Mouse (Mus musculus) liver, embryonic 12.5 days (tissue): ENCODE measurements around the gene Pip4k2c. TPM values are rescaled to one million over a fixed set of nuclear protein-coding genes. Genes with fewer than 3 reads are reported as not detected.
A peak's percentile ranks its signal among the peaks of the same experiment; 100 is the strongest.

Experiments
- ATAC-seq: fragments of 200-750 bp; cut with Nextera tagmentation; 2 replicates; pipeline ENCODE4 v1.8.0; 2017; ENCODE audit warnings: moderate number of reproducible peaks, mild to moderate bottlenecking, moderate library complexity
- H3K27ac ChIP-seq: fragments of 300-500 bp; sonication (generic); 2 replicates; pipeline ENCODE4 v1.5.1; 2016; ENCODE audit warnings: mild to moderate bottlenecking
- H3K27me3 ChIP-seq: fragments of 300-500 bp; sonication (generic); replicated peaks from 2 replicates; pipeline ENCODE4 v1.6.1; 2016; ENCODE audit warnings: mild to moderate bottlenecking, moderate library complexity
- H3K36me3 ChIP-seq: fragments of 300-500 bp; sonication (generic); 2 replicates; pipeline ENCODE4 v1.6.1; 2016; ENCODE audit warnings: mild to moderate bottlenecking, moderate library complexity
- H3K4me1 ChIP-seq: fragments of 300-500 bp; sonication (generic); 2 replicates; pipeline ENCODE4 v1.6.1; 2016
- H3K4me2 ChIP-seq: fragments of 300-500 bp; sonication (generic); 2 replicates; pipeline ENCODE4 v1.6.1; 2016; ENCODE audit warnings: mild to moderate bottlenecking, moderate library complexity
- H3K4me3 ChIP-seq: fragments of 300-500 bp; sonication (generic); 2 replicates; pipeline ENCODE4 v1.5.1; 2016; ENCODE audit warnings: mild to moderate bottlenecking, moderate library complexity
- H3K9ac ChIP-seq: fragments of 300-500 bp; sonication (generic); 2 replicates; pipeline ENCODE4 v1.6.1; 2016; ENCODE audit warnings: mild to moderate bottlenecking, moderate library complexity
- H3K9me3 ChIP-seq: fragments of 300-500 bp; sonication (generic); replicated peaks from 2 replicates; pipeline ENCODE4 v1.6.1; 2016; ENCODE audit warnings: mild to moderate bottlenecking, moderate library complexity
- WGBS: fragments of 180-500 bp; shearing (Covaris S2); methylation state at CpG from one replicate; pipeline ENCODE4 v1.1.7; 2016; ENCODE audit not compliant: insufficient replicate concordance; 5-methylcytosine and 5-hydroxymethylcytosine counted together
- polyA plus RNA-seq: library from polyadenylated mRNA; unstranded; fragments of >200 nt; fragmentation: Nextera tagmentation; extraction: Ambion mirVana; gene quantifications from 2 replicates; pipeline ENCODE4 v1.2.1, GENCODE M21; 2016

Gene Pip4k2c
- polyA plus RNA-seq, 1 experiment from 2014 or later: 44.7 TPM

GRCm38 (mm10) chr10:127187371-127188078, 23.9 kb downstream of the Pip4k2c start:
- Histone ChIP-seq H3K9ac (peak overlapping the region; percentile 82), H3K4me1 (peaks cover 66% of the 10 kb centered on the region), H3K36me3 (peaks cover 19% of the 10 kb centered on the region), H3K4me3 (peak overlapping the region; percentile 69), H3K27ac (peak overlapping the region; percentile 93; the same call in 1 of the 2 replicates), H3K4me2 (peak overlapping the region; percentile 95), H3K27me3 (peaks cover 24% of the 10 kb centered on the region), H3K9me3 (no peaks in the 10 kb centered on the region; the same call in 1 of the 2 replicates)
- no peak for ATAC-seq
- 55% methylated on average over 10 of the region's 10 CpGs for WGBS

- peaks cover 18% of the 10 kb centered on the region for H3K36me3 ChIP-seq
- peaks cover 56% of the 10 kb centered on the region for H3K4me1 ChIP-seq
- no peaks in the 10 kb centered on the region; the same call in 1 of the 2 replicates for H3K9me3 ChIP-seq
- 84% methylated on average over 1 of the region's 1 CpGs for whole genome bisulfite sequencing
- H3K9ac ChIP-seq: no peak overlapping the region
- no peak overlapping the region for H3K4me2 ChIP-seq
- H3K27me3 ChIP-seq: peaks cover 35% of the 10 kb centered on the region
- no peak overlapping the region for H3K27ac ChIP-seq
- ATAC-seq: no peak
- H3K4me3 ChIP-seq: no peak overlapping the region
These were observed 24.9 kb downstream of the Pip4k2c start for GRCm38 (mm10) chr10:127186451-127186850.

GRCm38 (mm10) chr10:127185506-127185905, 25.9 kb downstream of the Pip4k2c start:
- H3K4me2 ChIP-seq: no peak overlapping the region
- peaks cover 52% of the 10 kb centered on the region for H3K4me1 ChIP-seq
- no peak for ATAC-seq
- peaks cover 18% of the 10 kb centered on the region for H3K36me3 ChIP-seq
- peaks cover 44% of the 10 kb centered on the region for H3K27me3 ChIP-seq
- H3K27ac ChIP-seq: no peak overlapping the region
- no peak overlapping the region for H3K4me3 ChIP-seq
- WGBS: 75% methylated on average over 15 of the region's 15 CpGs
- no peak overlapping the region for H3K9ac ChIP-seq
- H3K9me3 ChIP-seq: no peaks in the 10 kb centered on the region; the same call in 1 of the 2 replicates

- ATAC-seq: no peak
- 67% methylated on average over 9 of the region's 9 CpGs for WGBS
- Histone ChIP-seq H3K4me1 (peaks cover 52% of the 10 kb centered on the region), H3K4me3 (no peak overlapping the region), H3K9me3 (no peaks in the 10 kb centered on the region; the same call in 1 of the 2 replicates), H3K27me3 (peaks cover 48% of the 10 kb centered on the region), H3K36me3 (peaks cover 18% of the 10 kb centered on the region), H3K9ac (no peak overlapping the region), H3K4me2 (no peak overlapping the region), H3K27ac (no peak overlapping the region)
These were observed 26.3 kb downstream of the Pip4k2c start for GRCm38 (mm10) chr10:127185101-127185500.

- peak; percentile 50 for ATAC-seq
- Histone ChIP-seq H3K9me3 (no peaks in the 10 kb centered on the region; the same call in 1 of the 2 replicates), H3K4me2 (peak overlapping the region; percentile 23), H3K27ac (no peak overlapping the region), H3K36me3 (peaks cover 18% of the 10 kb centered on the region), H3K27me3 (peaks cover 62% of the 10 kb centered on the region), H3K4me1 (peaks cover 50% of the 10 kb centered on the region), H3K4me3 (0 out of 2 replicates have a peak overlapping the region, but pooled peaks have one; percentile 6), H3K9ac (no peak overlapping the region; the same call in 1 of the 2 replicates)
- WGBS: 23% methylated on average over 20 of the region's 20 CpGs
These were observed 27.6 kb downstream of the Pip4k2c start for GRCm38 (mm10) chr10:127183759-127184158.

- peak overlapping the region; percentile 1; the same call in 1 of the 2 replicates for H3K4me3 ChIP-seq
- peaks cover 71% of the 10 kb centered on the region for H3K27me3 ChIP-seq
- peak overlapping the region; percentile 6 for H3K4me2 ChIP-seq
- H3K36me3 ChIP-seq: peaks cover 18% of the 10 kb centered on the region
- no peak for ATAC-seq
- H3K4me1 ChIP-seq: peaks cover 50% of the 10 kb centered on the region
- no peak overlapping the region for H3K9ac ChIP-seq
- WGBS: 67% methylated on average over 4 of the region's 4 CpGs
- no peak overlapping the region for H3K27ac ChIP-seq
- no peaks in the 10 kb centered on the region; the same call in 1 of the 2 replicates for H3K9me3 ChIP-seq
These were observed 28.8 kb downstream of the Pip4k2c start for GRCm38 (mm10) chr10:127182624-127183023.

- WGBS: 41% methylated on average over 6 of the region's 6 CpGs
- no peak overlapping the region for H3K27ac ChIP-seq
- peaks cover 55% of the 10 kb centered on the region for H3K4me1 ChIP-seq
- no peak for ATAC-seq
- peaks cover 11% of the 10 kb centered on the region for H3K36me3 ChIP-seq
- H3K27me3 ChIP-seq: peaks cover 77% of the 10 kb centered on the region
- no peak overlapping the region for H3K4me3 ChIP-seq
- no peaks in the 10 kb centered on the region for H3K9me3 ChIP-seq
- H3K9ac ChIP-seq: no peak overlapping the region
- no peak overlapping the region for H3K4me2 ChIP-seq
These were observed 29.8 kb downstream of the Pip4k2c start for GRCm38 (mm10) chr10:127181566-127181965.

GRCm38 (mm10) chr10:127180695-127181047, 30.7 kb downstream of the Pip4k2c start:
- ATAC-seq: no peak
- Histone ChIP-seq H3K36me3 (peaks cover 9% of the 10 kb centered on the region; the same call in 1 of the 2 replicates), H3K27ac (no peak overlapping the region), H3K9me3 (no peaks in the 10 kb centered on the region), H3K4me1 (peaks cover 57% of the 10 kb centered on the region), H3K4me2 (peak overlapping the region; percentile 56), H3K4me3 (no peak overlapping the region), H3K27me3 (peaks cover 85% of the 10 kb centered on the region), H3K9ac (no peak overlapping the region)
- WGBS: 6% methylated on average over 3 of the region's 3 CpGs

- Histone ChIP-seq H3K36me3 (peaks cover 4% of the 10 kb centered on the region; the same call in 1 of the 2 replicates), H3K27ac (no peak within 1 kb of the TSS), H3K4me1 (peaks cover 57% of the 10 kb centered on the region), H3K9ac (0 out of 2 replicates have a peak within 1 kb of the TSS, but pooled peaks have one; percentile 1), H3K9me3 (no peaks in the 10 kb centered on the region), H3K27me3 (peaks cover 86% of the 10 kb centered on the region), H3K4me2 (peak within 1 kb of the TSS; percentile 56), H3K4me3 (peak within 1 kb of the TSS; percentile 31)
- ATAC-seq: no peak
- 5% methylated on average over 34 of the region's 34 CpGs for WGBS
These were observed 31.3 kb downstream of the Pip4k2c start, which contains the start of gene Slc26a10 for GRCm38 (mm10) chr10:127179871-127180694. Gene Slc26a10 (minus strand): TSS chr10:127180645.

- Histone ChIP-seq H3K27ac (no peak overlapping the region), H3K9me3 (no peaks in the 10 kb centered on the region), H3K9ac (peak overlapping the region; percentile 45), H3K4me3 (peak overlapping the region; percentile 47), H3K4me2 (peak overlapping the region; percentile 72), H3K36me3 (0 out of 2 replicates have a peak, but pooled peaks cover 4% of the 10 kb centered on the region), H3K4me1 (peaks cover 47% of the 10 kb centered on the region), H3K27me3 (peaks cover 86% of the 10 kb centered on the region)
- WGBS: 4% methylated on average over 41 of the region's 41 CpGs
- no peak; the same call in 1 of the 2 replicates for ATAC-seq
These were observed 32.9 kb downstream of the Pip4k2c start for GRCm38 (mm10) chr10:127178286-127179027.

GRCm38 (mm10) chr10:127177719-127178118, 33.7 kb downstream of the Pip4k2c start:
- WGBS: under 1% methylated on average over 23 of the region's 23 CpGs
- ATAC-seq: peak; percentile 46

More at GRCm38 (mm10) chr10:127177719-127178118, 33.7 kb downstream of the Pip4k2c start:
- H3K4me2 ChIP-seq: peak overlapping the region; percentile 72
- peaks cover 85% of the 10 kb centered on the region for H3K27me3 ChIP-seq
- no peaks in the 10 kb centered on the region for H3K9me3 ChIP-seq
- 0 out of 2 replicates have a peak, but pooled peaks cover 2% of the 10 kb centered on the region for H3K36me3 ChIP-seq
- H3K27ac ChIP-seq: no peak overlapping the region
- peak overlapping the region; percentile 47 for H3K4me3 ChIP-seq
- peak overlapping the region; percentile 45 for H3K9ac ChIP-seq
- peaks cover 45% of the 10 kb centered on the region for H3K4me1 ChIP-seq
